Mouse (Mus musculus) MEL (cell line): ENCODE measurements around the gene Slco2a1. TPM values are rescaled to one million over a fixed set of nuclear protein-coding genes. Genes with fewer than 3 reads are reported as not detected.

Experiments
- DNase-seq: peaks from one replicate; pipeline ENCODE4 v3.0.0; 2011; ENCODE audit warnings: low read depth, low spot score
- H3K27ac ChIP-seq: 2 replicates; pipeline ENCODE4 v1.5.1; 2012; ENCODE audit warnings: low read depth, mild to moderate bottlenecking, control low read depth, low read length, moderate library complexity; ENCODE audit not compliant: control insufficient read depth
- H3K27me3 ChIP-seq, 2 experiments: fragments of 150-350 bp in 1 of 2; sonication (generic) in 1 of 2; 2 replicates each; pipeline ENCODE4 v1.6.1; 2012; ENCODE audit warnings: low read length in 2 of 2, mild to moderate bottlenecking in 2 of 2, improper control_type of control experiment in 1 of 2, moderate library complexity in 1 of 2; ENCODE audit not compliant: insufficient read depth in 2 of 2, control insufficient read depth in 1 of 2
- H3K36me3 ChIP-seq, 2 experiments: 2 replicates each; pipeline ENCODE4 v1.6.1; 2012 to 2014; ENCODE audit warnings: low read length in 2 of 2, improper control_type of control experiment in 1 of 2, inconsistent platforms in 1 of 2, mild to moderate bottlenecking in 1 of 2; ENCODE audit not compliant: insufficient read depth in 2 of 2, control insufficient read depth in 1 of 2
- H3K4me1 ChIP-seq, 2 experiments: fragments of 150-350 bp in 1 of 2; sonication (generic) in 1 of 2; 2 replicates each; pipeline ENCODE4 v1.6.1; 2012; ENCODE audit warnings: low read length in 2 of 2, improper control_type of control experiment in 1 of 2, mild to moderate bottlenecking in 1 of 2; ENCODE audit not compliant: insufficient read depth in 2 of 2, control insufficient read depth in 1 of 2
- H3K4me3 ChIP-seq, 2 experiments: fragments of 150-350 bp in 1 of 2; sonication (generic) in 1 of 2; 2 replicates each; pipeline ENCODE4 v1.5.1; 2012; ENCODE audit warnings: low read depth in 2 of 2, low read length in 2 of 2, mild to moderate bottlenecking in 2 of 2, moderate library complexity in 2 of 2, control low read depth in 1 of 2, improper control_type of control experiment in 1 of 2; ENCODE audit not compliant: control insufficient read depth in 1 of 2, insufficient read depth in 1 of 2
- H3K79me2 ChIP-seq: 2 replicates; pipeline ENCODE4 v1.6.1; 2012; ENCODE audit warnings: mild to moderate bottlenecking, low read length, moderate library complexity; ENCODE audit not compliant: control insufficient read depth, poor library complexity, insufficient read depth
- H3K9ac ChIP-seq: 2 replicates; pipeline ENCODE4 v1.6.1; 2012; ENCODE audit warnings: low read depth, mild to moderate bottlenecking, control low read depth, low read length, moderate library complexity; ENCODE audit not compliant: control insufficient read depth, poor library complexity, severe bottlenecking
- H3K9me3 ChIP-seq: fragments of 150-350 bp; sonication (generic); replicated peaks from 2 replicates; pipeline ENCODE4 v1.6.1; 2012; ENCODE audit warnings: mild to moderate bottlenecking, low read length, improper control_type of control experiment, moderate library complexity; ENCODE audit not compliant: insufficient read depth
- BHLHE40 ChIP-seq: IDR thresholded peaks from 2 replicates; pipeline ENCODE4 v1.6.1; 2012; ENCODE audit warnings: low read depth, mild to moderate bottlenecking, inconsistent platforms, low read length, improper control_type of control experiment, borderline replicate concordance
- ELF1 ChIP-seq: IDR thresholded peaks from 2 replicates; pipeline ENCODE4 v1.6.1; 2014; ENCODE audit warnings: low read depth, mild to moderate bottlenecking, inconsistent platforms, low read length, improper control_type of control experiment, moderate library complexity
- ETS1 ChIP-seq: IDR thresholded peaks from 2 replicates; pipeline ENCODE4 v1.6.1; 2012; ENCODE audit warnings: low read depth, mild to moderate bottlenecking, inconsistent platforms, low read length, improper control_type of control experiment, moderate library complexity
- GABPA ChIP-seq: IDR thresholded peaks from 2 replicates; pipeline ENCODE4 v1.6.1; 2012; ENCODE audit warnings: low read depth, mild to moderate bottlenecking, inconsistent platforms, low read length, improper control_type of control experiment, moderate library complexity
- GATA1 ChIP-seq: IDR thresholded peaks from 2 replicates; pipeline ENCODE4 v1.6.1; 2011; ENCODE audit warnings: low read depth, low read length, improper control_type of control experiment
- KAT2A ChIP-seq: conservative IDR thresholded peaks from 2 replicates; pipeline ENCODE4 v1.6.1; 2012; ENCODE audit warnings: low read depth, low read length, improper control_type of control experiment, inconsistent platforms
- MAX ChIP-seq: IDR thresholded peaks from 2 replicates; pipeline ENCODE4 v1.6.1; 2011; ENCODE audit warnings: low read length, improper control_type of control experiment
- MXI1 ChIP-seq: IDR thresholded peaks from 2 replicates; pipeline ENCODE4 v1.6.1; 2011; ENCODE audit warnings: mild to moderate bottlenecking, low read depth, low read length, improper control_type of control experiment
- MYB ChIP-seq: IDR thresholded peaks from 2 replicates; pipeline ENCODE4 v1.6.1; 2011; ENCODE audit warnings: mild to moderate bottlenecking, low read depth, low read length, improper control_type of control experiment
- MYC ChIP-seq: IDR thresholded peaks from 2 replicates; pipeline ENCODE4 v1.6.1; 2011; ENCODE audit warnings: low read depth, mild to moderate bottlenecking, low read length, improper control_type of control experiment, moderate library complexity
- NRF1 ChIP-seq: IDR thresholded peaks from 2 replicates; pipeline ENCODE4 v1.6.1; 2014; ENCODE audit warnings: low read depth, mild to moderate bottlenecking, inconsistent platforms, low read length, improper control_type of control experiment, moderate library complexity; ENCODE audit not compliant: poor library complexity, insufficient read depth, severe bottlenecking
- POLR2AphosphoS2 ChIP-seq: IDR thresholded peaks from 2 replicates; pipeline ENCODE4 v1.6.1; 2011; ENCODE audit warnings: low read length, improper control_type of control experiment
- SIN3A ChIP-seq: IDR thresholded peaks from 2 replicates; pipeline ENCODE4 v1.6.1; 2012; ENCODE audit warnings: low read length, improper control_type of control experiment, inconsistent platforms
- SMC3 ChIP-seq: IDR thresholded peaks from 2 replicates; pipeline ENCODE4 v1.6.1; 2011; ENCODE audit warnings: low read depth, low read length, improper control_type of control experiment
- TAL1 ChIP-seq: IDR thresholded peaks from 2 replicates; pipeline ENCODE4 v1.6.1; 2012; ENCODE audit warnings: mild to moderate bottlenecking, inconsistent platforms, low read length, moderate library complexity, mixed read lengths
- UBTF ChIP-seq: IDR thresholded peaks from 2 replicates; pipeline ENCODE4 v1.6.1; 2012; ENCODE audit warnings: low read depth, mild to moderate bottlenecking, inconsistent platforms, low read length, improper control_type of control experiment, moderate library complexity, borderline replicate concordance; ENCODE audit not compliant: insufficient read depth
- ZC3H11A ChIP-seq: IDR thresholded peaks from 2 replicates; pipeline ENCODE4 v1.6.1; 2012; ENCODE audit warnings: low read depth, mild to moderate bottlenecking, inconsistent platforms, low read length, improper control_type of control experiment
- ZMIZ1 ChIP-seq: IDR thresholded peaks from 2 replicates; pipeline ENCODE4 v1.6.1; 2012; ENCODE audit warnings: low read depth, mild to moderate bottlenecking, inconsistent platforms, low read length, improper control_type of control experiment, moderate library complexity
- polyA plus RNA-seq, 2 experiments: library from polyadenylated mRNA; stranded (reverse) in 1 of 2; unstranded in 1 of 2; fragments of >175 nt in 1 of 2; fragments of >200 nt in 1 of 2; gene quantifications; 2 replicates each; pipeline versions ENCODE4 v1.2.1 to v1.2.4; 2012; ENCODE audit warnings: low replicate concordance in 2 of 2, low read depth in 1 of 2; ENCODE audit not compliant: insufficient read length in 2 of 2, insufficient read depth in 1 of 2, missing spikeins in 1 of 2
- total RNA-seq: library from RNA; depleted of rRNA; stranded (reverse); fragments of 300-350 nt; gene quantifications from 2 replicates; pipeline ENCODE4 v1.2.3, GENCODE M21; 2012

The Slco2a1 gene
- total and polyA plus RNA-seq, 3 experiments, result 0.01 TPM; not detected in 2

DNA sequence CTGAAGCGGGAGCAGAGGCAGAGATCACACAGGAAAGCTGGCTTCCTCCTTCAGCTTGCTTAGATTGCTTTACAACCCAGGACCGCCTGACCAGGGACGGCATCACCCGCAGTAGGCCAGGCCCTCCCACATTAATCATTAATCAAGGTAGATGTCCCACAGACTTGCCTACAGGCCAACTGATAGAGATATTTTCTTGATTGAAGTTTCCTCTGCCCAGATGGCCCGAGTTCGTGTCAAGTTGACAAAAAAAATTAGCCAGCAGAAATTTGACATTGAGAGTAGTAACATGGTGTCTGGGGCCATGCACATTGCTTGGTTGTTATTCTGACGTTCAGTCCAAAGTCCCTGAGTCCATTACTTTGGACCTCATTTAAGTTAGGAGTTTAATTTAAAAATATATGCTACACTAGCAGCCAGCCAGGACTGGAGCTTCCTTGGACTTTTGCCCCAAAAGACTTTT lies 60.6 kb downstream of the Slco2a1 start:
- H3K36me3 ChIP-seq, result no peaks in the 10 kb centered on the region
- H3K4me1 ChIP-seq, result no peaks in the 10 kb centered on the region
- H3K9me3 ChIP-seq, result no peaks in the 10 kb centered on the region
- no peaks in the 10 kb centered on the region for H3K27me3 ChIP-seq
- no peak overlapping the region for H3K4me3 ChIP-seq
- DNase-seq, result no peak
- no peak overlapping the region for H3K9ac ChIP-seq
- TF ChIP-seq SMC3 (no peak), SIN3A (no peak)
- TF ChIP-seq, all 39 proteins: peak for 0
- Histone ChIP-seq H3K27ac (no peak overlapping the region), H3K79me2 (no peaks in the 10 kb centered on the region)

DNA sequence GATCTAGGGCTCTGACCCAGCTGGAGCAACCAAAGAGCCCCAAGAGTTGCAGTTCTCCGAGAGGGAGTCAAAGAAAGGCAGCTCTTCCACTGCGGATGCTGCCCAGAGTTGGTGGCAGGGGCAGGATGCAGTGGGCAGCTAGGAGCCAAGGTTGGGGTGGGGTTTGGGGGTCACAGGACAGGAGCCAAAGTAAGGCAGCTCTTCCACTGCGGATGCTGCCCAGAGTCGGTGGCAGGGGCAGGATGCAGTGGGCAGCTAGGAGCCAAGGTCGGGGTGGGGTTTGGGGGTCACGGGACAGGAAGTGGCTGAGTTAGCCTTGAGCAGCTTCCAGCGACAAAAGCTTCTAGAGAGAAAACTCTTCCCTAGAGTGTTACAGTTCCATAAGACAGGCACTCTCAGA lies 65.3 kb downstream of the Slco2a1 start:
- H3K4me1 ChIP-seq, result no peaks in the 10 kb centered on the region
- H3K79me2 ChIP-seq, result no peaks in the 10 kb centered on the region
- no peak overlapping the region for H3K9ac ChIP-seq
- TF ChIP-seq MYC (no peak), ELF1 (no peak), MXI1 (no peak)
- H3K36me3 ChIP-seq, result no peaks in the 10 kb centered on the region
- no peak for DNase-seq
- H3K4me3 ChIP-seq, result no peak overlapping the region
- no peaks in the 10 kb centered on the region for H3K27me3 ChIP-seq
- H3K9me3 ChIP-seq, result no peaks in the 10 kb centered on the region
- H3K27ac ChIP-seq, result no peak overlapping the region

GRCm38 (mm10) chr9:103055061-103055460 lies 66.5 kb downstream of the Slco2a1 start:
- no peaks in the 10 kb centered on the region for H3K9me3 ChIP-seq
- H3K79me2 ChIP-seq, result no peaks in the 10 kb centered on the region
- H3K36me3 ChIP-seq, result no peaks in the 10 kb centered on the region
- H3K4me3 ChIP-seq, result no peak overlapping the region
- H3K9ac ChIP-seq, result no peak overlapping the region
- no peak overlapping the region for H3K27ac ChIP-seq
- no peak for TF ChIP-seq GATA1
- TF ChIP-seq BHLHE40, result no peak
- no peak for TF ChIP-seq SIN3A
- no peak for TF ChIP-seq MAX
- TF ChIP-seq NRF1, result no peak
- no peak for TF ChIP-seq KAT2A
- TF ChIP-seq ZC3H11A, result no peak
- TF ChIP-seq GABPA, result no peak
- TF ChIP-seq ETS1, result no peak
- TF ChIP-seq MYB, result no peak
- TF ChIP-seq ZMIZ1, result no peak
- no peak for TF ChIP-seq TAL1
- no peak for TF ChIP-seq MYC
- no peak for TF ChIP-seq POLR2AphosphoS2
- TF ChIP-seq UBTF, result no peak
- no peak for DNase-seq
- no peaks in the 10 kb centered on the region for H3K27me3 ChIP-seq
- H3K4me1 ChIP-seq, result no peaks in the 10 kb centered on the region
